Mouse (Mus musculus): ENCODE results near the gene Hmga1. TPM values are rescaled to one million over a fixed set of nuclear protein-coding genes. Genes with fewer than 3 reads are reported as not detected.

Hmga1 gene
- total and polyA plus RNA-seq, 3 experiments: 43.8 to 88.7 (median 83.7) TPM

- H3K4me3 ChIP-seq (replicated peaks in 1 of 3; ENCODE audit: low read depth in 2 of 3, low read length in 2 of 3, poor library complexity in 1 of 3): no peak overlapping the region
- in situ Hi-C loops (cut with MboI; ENCODE audit: low pct_ligation_motif_present, low pct_unique_long_range_greater_than_20kb, low sequenced_read_pairs): no loop called here
- H3K4me2 ChIP-seq (ENCODE audit: insufficient read depth, low read depth, poor library complexity, severe bottlenecking): no peak overlapping the region
- no peak overlapping the region for H3K9ac ChIP-seq (ENCODE audit: insufficient read depth, low read depth)
- no peaks in the 10 kb centered on the region for H3K9me3 ChIP-seq (replicated peaks; ENCODE audit: low read length)
- peaks cover 16% of the 10 kb centered on the region for H3K79me2 ChIP-seq (replicated peaks; ENCODE audit: control insufficient read depth, extremely low read depth, insufficient read depth, poor library complexity, severe bottlenecking)
- no peaks in the 10 kb centered on the region for H3K27me3 ChIP-seq (replicated peaks)
- DNase-seq (ENCODE audit: extremely low read depth): no peak
- H3K27ac ChIP-seq (ENCODE audit: insufficient read depth, low read depth): no peak overlapping the region
- TF ChIP-seq MAX (IDR thresholded peaks at IDR 0.05; ENCODE audit: low read length) (no peak), ZMIZ1 (IDR thresholded peaks at IDR 0.05; ENCODE audit: low read depth, low read length) (no peak), USF2 (conservative IDR thresholded peaks at IDR 0.05; ENCODE audit: low read depth, low read length) (no peak), ZNF384 (IDR thresholded peaks at IDR 0.05; ENCODE audit: low read depth, low read length) (no peak), ZKSCAN1 (IDR thresholded peaks at IDR 0.05; ENCODE audit: borderline replicate concordance, low read depth, low read length) (no peak), IRF4 (IDR thresholded peaks at IDR 0.05; ENCODE audit: low read depth, low read length) (no peak), EP300 (IDR thresholded peaks at IDR 0.05; ENCODE audit: low read length) (no peak), MXI1 (IDR thresholded peaks at IDR 0.05; ENCODE audit: low read depth, low read length) (no peak), MEF2A (IDR thresholded peaks at IDR 0.05; ENCODE audit: borderline replicate concordance, low read depth, low read length) (no peak), HCFC1 (IDR thresholded peaks at IDR 0.05; ENCODE audit: low read depth, low read length) (no peak), ZC3H11A (IDR thresholded peaks at IDR 0.05; ENCODE audit: low read depth, low read length) (no peak), ELF1 (IDR thresholded peaks at IDR 0.05; ENCODE audit: low read depth, low read length) (no peak), POLR2A (IDR thresholded peaks at IDR 0.05; ENCODE audit: low read depth, low read length) (no peak), RCOR1 (conservative IDR thresholded peaks at IDR 0.05; ENCODE audit: low read depth, low read length) (no peak)
- dilution Hi-C loops (cut with MboI; ENCODE audit: extremely low pct_ligation_motif_present, extremely low pct_unique_long_range_greater_than_20kb, low sequenced_read_pairs): no loop called here
- H3K36me3 ChIP-seq (replicated peaks in 1 of 2; ENCODE audit: control insufficient read depth in 1 of 2, insufficient read depth in 1 of 2, low read length in 1 of 2): peaks cover under 1 to 34% of the 10 kb centered on the region in 2 experiments
- H3K4me1 ChIP-seq (ENCODE audit: control insufficient read depth in 1 of 2, insufficient read depth in 2 of 2): peaks cover 0 to 31% of the 10 kb centered on the region in 2 experiments; a peak in 2 of 4 replicates
These were observed 46.7 kb downstream of the Hmga1 start for GRCm38 (mm10) chr17:27603036-27603435.

- no peak for DNase-seq (ENCODE audit: extremely low read depth)
- H3K4me2 ChIP-seq (ENCODE audit: insufficient read depth, low read depth, poor library complexity, severe bottlenecking): no peak overlapping the region
- in situ Hi-C loops (cut with MboI; ENCODE audit: low pct_ligation_motif_present, low pct_unique_long_range_greater_than_20kb, low sequenced_read_pairs): no loop called here
- H3K27ac ChIP-seq (ENCODE audit: insufficient read depth, low read depth): no peak overlapping the region
- H3K36me3 ChIP-seq (replicated peaks in 1 of 2; ENCODE audit: control insufficient read depth in 1 of 2, insufficient read depth in 1 of 2, low read length in 1 of 2): peaks cover 4 to 39% of the 10 kb centered on the region in 2 experiments
- peaks cover 16% of the 10 kb centered on the region for H3K79me2 ChIP-seq (replicated peaks; ENCODE audit: control insufficient read depth, extremely low read depth, insufficient read depth, poor library complexity, severe bottlenecking)
- no peak overlapping the region for H3K4me3 ChIP-seq (replicated peaks in 1 of 3; ENCODE audit: low read depth in 2 of 3, low read length in 2 of 3, poor library complexity in 1 of 3)
- TF ChIP-seq NELFE (IDR thresholded peaks at IDR 0.05; ENCODE audit: low read depth, low read length) (no peak), TCF12 (IDR thresholded peaks at IDR 0.05; ENCODE audit: low read depth, low read length) (no peak), SMC3 (IDR thresholded peaks at IDR 0.05; ENCODE audit: low read depth, low read length) (no peak)
- peaks cover 0 to 25% of the 10 kb centered on the region in 2 experiments; a peak in 2 of 4 replicates for H3K4me1 ChIP-seq (ENCODE audit: control insufficient read depth in 1 of 2, insufficient read depth in 2 of 2)
- dilution Hi-C loops (cut with MboI; ENCODE audit: extremely low pct_ligation_motif_present, extremely low pct_unique_long_range_greater_than_20kb, low sequenced_read_pairs): no loop called here
- H3K27me3 ChIP-seq (replicated peaks): no peaks in the 10 kb centered on the region
- H3K9ac ChIP-seq (ENCODE audit: insufficient read depth, low read depth): no peak overlapping the region
- H3K9me3 ChIP-seq (replicated peaks; ENCODE audit: low read length): no peaks in the 10 kb centered on the region
These were observed 47.4 kb downstream of the Hmga1 start for GRCm38 (mm10) chr17:27603522-27604234.
